Mouse (Mus musculus) neural tube, embryonic 11.5 days (tissue): ENCODE results near the gene Atic. TPM values are rescaled to one million over a fixed set of nuclear protein-coding genes. Genes with fewer than 3 reads are reported as not detected.

ENCODE experiments used
- ATAC-seq: fragments of 200-750 bp; cut with Nextera tagmentation; 2 replicates; pipeline ENCODE4 v1.8.0; 2017; ENCODE audit warnings: moderate number of reproducible peaks, mild to moderate bottlenecking, moderate TSS enrichment, moderate library complexity; ENCODE audit not compliant: insufficient read depth, low FRiP score, low TSS enrichment
- DNase-seq: peaks from one replicate; pipeline ENCODE4 v3.0.0-alpha.2; 2015; ENCODE audit warnings: low spot score
- H3K27ac ChIP-seq: fragments of 300-500 bp; sonication (generic); 2 replicates; pipeline ENCODE4 v1.5.1; 2014; ENCODE audit warnings: low read depth, mild to moderate bottlenecking, low read length
- H3K27me3 ChIP-seq: fragments of 300-500 bp; sonication (generic); 2 replicates; pipeline ENCODE4 v1.6.1; 2014; ENCODE audit warnings: mild to moderate bottlenecking, low read length, mixed read lengths; ENCODE audit not compliant: control insufficient read depth, insufficient read depth
- H3K36me3 ChIP-seq: fragments of 300-500 bp; sonication (generic); 2 replicates; pipeline ENCODE4 v1.6.1; 2014; ENCODE audit warnings: mild to moderate bottlenecking, low read length, moderate library complexity, mixed read lengths; ENCODE audit not compliant: control insufficient read depth, insufficient read depth
- H3K4me1 ChIP-seq: fragments of 300-500 bp; sonication (generic); 2 replicates; pipeline ENCODE4 v1.6.1; 2014; ENCODE audit warnings: low read length, mixed read lengths; ENCODE audit not compliant: control insufficient read depth, insufficient read depth
- H3K4me2 ChIP-seq: fragments of 300-500 bp; sonication (generic); 2 replicates; pipeline ENCODE4 v1.6.1; 2014; ENCODE audit warnings: low read depth, mild to moderate bottlenecking, moderate library complexity
- H3K4me3 ChIP-seq: fragments of 300-500 bp; sonication (generic); 2 replicates; pipeline ENCODE4 v1.5.1; 2014; ENCODE audit warnings: low read depth, low read length
- H3K9ac ChIP-seq: fragments of 300-500 bp; sonication (generic); 2 replicates; pipeline ENCODE4 v1.6.1; 2014; ENCODE audit warnings: mild to moderate bottlenecking, low read length
- H3K9me3 ChIP-seq: fragments of 300-500 bp; sonication (generic); 2 replicates; pipeline ENCODE4 v1.6.1; 2016; ENCODE audit warnings: low read length; ENCODE audit not compliant: control insufficient read depth
- WGBS: fragments of 180-500 bp; shearing (Covaris S2); extraction: QIAGEN DNeasy Blood & Tissue Kit; methylation state at CpG from one replicate; pipeline ENCODE4 v1.1.7; 2014; 5-methylcytosine and 5-hydroxymethylcytosine counted together
- polyA plus RNA-seq: library from polyadenylated mRNA; unstranded; fragments of >200 nt; fragmentation: Nextera tagmentation; extraction: Ambion mirVana; gene quantifications from 2 replicates; pipeline ENCODE4 v1.2.1, GENCODE M21; 2014

Atic gene
- polyA plus RNA-seq, 1 experiment from 2014 or later = 38.9 TPM

DNA sequence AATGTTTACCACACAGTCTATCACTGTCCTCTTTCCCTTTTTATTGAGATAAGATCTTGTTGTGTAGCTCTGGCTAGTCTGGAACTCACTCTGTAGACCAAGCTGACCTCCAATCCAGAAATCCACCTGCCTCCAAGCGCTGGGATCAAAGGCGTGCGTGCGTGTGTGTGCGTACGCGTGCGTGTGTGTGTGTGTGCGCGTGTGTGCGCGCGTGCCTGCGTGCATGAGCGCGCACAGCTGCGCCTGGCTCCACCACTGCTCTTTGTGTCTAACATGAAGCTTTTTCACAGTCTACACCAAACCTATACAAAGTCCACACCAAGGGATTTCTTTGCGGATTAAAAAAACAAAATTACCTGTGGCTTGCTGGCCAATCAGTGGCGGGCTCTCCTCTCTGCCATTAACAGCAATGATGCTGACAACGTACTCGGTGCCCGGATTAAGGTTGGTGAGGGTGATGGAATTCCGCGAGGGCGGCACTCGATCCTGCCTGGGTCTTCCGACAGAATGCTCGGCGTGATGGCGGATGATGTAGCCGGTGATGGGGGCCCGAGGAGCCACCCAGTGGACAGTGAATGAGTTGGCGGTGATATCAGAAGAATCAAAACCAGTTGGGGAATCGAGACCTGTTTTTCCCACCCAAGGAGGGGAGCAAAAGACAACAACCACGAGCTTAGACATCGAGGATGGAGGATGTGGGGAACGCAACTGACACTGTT, 52.3 kb downstream of the Atic start:
- 97% methylated on average over 37 of the region's 37 CpGs for WGBS
- Histone ChIP-seq H3K9me3 (no peaks in the 10 kb centered on the region), H3K4me1 (no peaks in the 10 kb centered on the region), H3K27ac (no peak overlapping the region), H3K36me3 (peaks cover 29% of the 10 kb centered on the region), H3K4me3 (no peak overlapping the region), H3K4me2 (no peak overlapping the region), H3K9ac (no peak overlapping the region), H3K27me3 (no peaks in the 10 kb centered on the region)
- ATAC-seq = no peak
- DNase-seq = no peak

DNA sequence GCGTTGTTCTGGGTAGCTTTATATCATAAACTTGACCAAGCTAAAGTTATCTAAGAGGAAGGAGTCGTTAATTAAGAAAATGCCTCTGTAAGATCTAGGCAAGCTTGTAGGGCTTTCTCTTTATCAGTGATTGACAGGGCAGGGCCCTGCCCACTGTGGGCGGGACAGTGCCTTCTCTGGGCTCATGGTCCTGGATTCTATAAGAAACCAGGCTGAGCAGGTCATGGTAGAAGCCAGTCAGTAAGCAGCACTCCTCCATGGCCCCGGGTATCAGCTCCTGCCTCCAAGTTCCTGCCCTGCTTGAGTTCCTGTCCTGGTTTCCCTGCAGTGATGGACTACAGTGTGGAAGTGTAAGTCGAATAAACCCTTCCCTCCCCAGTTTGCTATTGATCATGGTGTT, 53.0 kb downstream of the Atic start:
- Histone ChIP-seq H3K27ac (no peak overlapping the region), H3K4me1 (peaks cover 3% of the 10 kb centered on the region; the same call in 1 of the 2 replicates), H3K9ac (no peak overlapping the region), H3K36me3 (peaks cover 28% of the 10 kb centered on the region), H3K9me3 (no peaks in the 10 kb centered on the region), H3K4me3 (no peak overlapping the region), H3K4me2 (no peak overlapping the region), H3K27me3 (no peaks in the 10 kb centered on the region)
- no peak for ATAC-seq
- 92% methylated on average over 5 of the region's 5 CpGs for WGBS
- DNase-seq = no peak

DNA sequence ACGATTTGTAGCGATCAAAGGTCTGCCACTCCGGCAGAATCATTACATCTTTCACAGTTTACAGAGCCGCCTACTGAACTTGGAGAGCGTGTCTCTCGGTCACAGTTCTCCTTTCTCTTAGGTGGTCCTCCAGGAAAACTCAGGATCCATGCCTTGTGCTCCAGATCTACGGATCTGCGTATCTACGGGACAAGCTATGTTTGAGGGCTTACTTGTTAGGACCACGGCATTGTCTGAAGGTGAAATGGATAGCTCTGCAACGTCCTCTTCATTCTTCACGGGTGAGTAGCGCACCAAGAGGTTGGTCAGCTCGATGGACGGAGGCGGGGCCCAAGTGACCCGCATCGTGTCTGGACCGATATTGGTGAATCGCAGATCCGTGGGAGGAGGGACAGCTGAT, 55.3 kb downstream of the Atic start:
- no peak overlapping the region for H3K27ac ChIP-seq
- H3K36me3 ChIP-seq = peaks cover 24% of the 10 kb centered on the region
- no peak for DNase-seq
- H3K9ac ChIP-seq = no peak overlapping the region
- H3K27me3 ChIP-seq = no peaks in the 10 kb centered on the region
- H3K4me2 ChIP-seq = no peak overlapping the region
- H3K4me3 ChIP-seq = no peak overlapping the region
- no peak for ATAC-seq
- peaks cover 8% of the 10 kb centered on the region; the same call in 1 of the 2 replicates for H3K4me1 ChIP-seq
- 96% methylated on average over 21 of the region's 21 CpGs for WGBS
- H3K9me3 ChIP-seq = no peaks in the 10 kb centered on the region

DNA sequence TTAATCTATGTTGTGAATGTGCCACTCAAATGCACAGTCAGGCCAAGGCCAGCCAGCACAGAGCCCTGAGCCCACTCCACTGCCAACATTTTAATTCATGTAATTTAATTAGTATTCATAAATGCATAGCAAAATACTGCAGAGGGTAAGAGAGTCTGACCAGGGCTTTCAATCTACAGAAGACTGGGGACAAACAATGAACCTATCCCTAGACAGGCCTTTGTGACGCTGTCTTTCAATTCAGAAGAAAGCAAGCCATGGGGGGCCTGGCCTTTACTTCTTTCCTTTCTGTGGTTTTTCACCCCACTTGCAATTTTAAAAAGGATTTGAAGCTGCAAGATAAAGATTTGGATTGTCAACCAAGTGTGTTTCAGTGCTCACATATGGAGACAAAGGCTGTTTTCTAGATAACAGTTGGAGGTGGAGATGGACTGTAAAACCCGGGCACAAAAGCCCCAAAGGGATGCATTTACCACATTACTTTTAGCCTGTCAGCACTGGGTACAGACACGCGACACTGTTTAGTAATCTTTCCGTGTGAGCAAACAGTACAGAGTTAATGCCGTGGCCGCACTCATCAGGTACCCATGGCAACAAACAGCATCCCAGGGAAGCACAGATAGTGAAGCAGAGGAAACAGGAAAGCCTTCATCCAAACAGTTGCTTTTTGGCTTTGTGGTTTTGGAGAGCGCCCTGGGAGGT, 57.7 kb downstream of the Atic start:
- WGBS = 53% methylated on average over 8 of the region's 8 CpGs
- ATAC-seq = peak; percentile 86
- Histone ChIP-seq H3K27ac (no peak overlapping the region), H3K9ac (no peak overlapping the region), H3K4me3 (no peak overlapping the region), H3K4me2 (no peak overlapping the region), H3K4me1 (peaks cover 8% of the 10 kb centered on the region; the same call in 1 of the 2 replicates), H3K9me3 (no peaks in the 10 kb centered on the region), H3K27me3 (no peaks in the 10 kb centered on the region), H3K36me3 (peaks cover 20% of the 10 kb centered on the region)
- peak; percentile 59 for DNase-seq

DNA sequence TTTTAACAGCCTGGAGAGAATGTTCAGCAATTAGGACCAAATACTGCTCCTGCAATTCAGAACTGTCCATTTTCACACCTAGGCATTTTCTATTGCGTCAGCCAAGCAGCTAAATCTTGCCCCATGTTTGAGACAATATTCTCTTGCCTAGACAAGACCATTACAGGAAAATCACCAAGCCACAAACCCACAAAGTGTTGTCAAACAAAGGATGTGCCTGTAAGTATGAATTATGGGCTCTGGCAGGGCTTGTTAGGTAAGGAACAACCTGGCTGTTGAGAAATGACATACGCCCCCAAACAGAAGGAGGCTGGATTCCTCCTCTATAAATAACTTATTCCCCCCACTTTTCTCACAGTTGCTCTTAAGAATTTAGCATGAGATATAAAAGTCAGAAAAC, 64.6 kb downstream of the Atic start:
- 98% methylated on average over 2 of the region's 2 CpGs for WGBS
- no peak for ATAC-seq
- H3K27me3 ChIP-seq = no peaks in the 10 kb centered on the region

DNA sequence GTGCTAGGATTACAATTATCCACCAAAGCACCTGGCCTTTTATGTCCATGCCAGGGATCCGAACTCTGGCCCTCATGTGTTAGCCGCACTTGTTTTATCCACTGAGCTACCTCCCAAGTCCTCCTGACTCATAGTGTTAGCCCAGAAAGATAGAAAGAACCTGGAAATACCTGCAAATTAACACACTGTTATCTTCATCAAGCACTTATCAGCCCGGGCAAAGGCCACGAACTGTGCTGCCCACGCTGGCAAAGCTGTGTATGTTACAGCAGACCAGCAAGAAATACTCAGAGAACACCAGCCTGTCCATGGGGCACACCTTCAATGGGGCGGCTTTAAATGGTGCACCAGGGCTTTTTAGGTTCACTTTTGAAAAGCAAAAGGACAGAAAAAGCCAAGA, 66.7 kb downstream of the Atic start:
- no peak overlapping the region for H3K4me3 ChIP-seq
- ATAC-seq (no peak), DNase-seq (no peak)
- H3K9ac ChIP-seq = no peak overlapping the region
- H3K27ac ChIP-seq = no peak overlapping the region
- H3K4me1 ChIP-seq = no peaks in the 10 kb centered on the region
- peaks cover 16% of the 10 kb centered on the region for H3K36me3 ChIP-seq
- WGBS = 93% methylated on average over 6 of the region's 6 CpGs
- H3K27me3 ChIP-seq = no peaks in the 10 kb centered on the region
- H3K9me3 ChIP-seq = no peaks in the 10 kb centered on the region
- no peak overlapping the region for H3K4me2 ChIP-seq

More for the DNA sequence above, 64.6 kb downstream of the Atic start:
- Histone ChIP-seq H3K27ac (no peak overlapping the region), H3K4me3 (no peak overlapping the region), H3K9ac (no peak overlapping the region), H3K4me1 (no peaks in the 10 kb centered on the region), H3K9me3 (no peaks in the 10 kb centered on the region), H3K4me2 (no peak overlapping the region), H3K36me3 (peaks cover 10% of the 10 kb centered on the region)
- no peak for DNase-seq

Other genes starting within 250 kb of the Atic start
- 0.05 and 0.09 TPM in 2 replicates for gene Abca12, start 142.2 kb upstream of the Atic start, polyA plus RNA-seq
- 88.1 and 92.1 TPM in 2 replicates for gene Fn1, start 96.0 kb downstream of the Atic start, polyA plus RNA-seq